Mouse (Mus musculus) forebrain, embryonic 14.5 days (tissue): ENCODE data around the gene Guk1. TPM values are rescaled to one million over a fixed set of nuclear protein-coding genes. Genes with fewer than 3 reads are reported as not detected.

Experiments
- ATAC-seq: fragments of 200-750 bp; cut with Nextera tagmentation; 2 replicates; pipeline ENCODE4 v1.8.0; 2017; ENCODE audit warnings: mild to moderate bottlenecking, moderate library complexity
- DNase-seq: peaks from one replicate; pipeline ENCODE4 v3.0.0-alpha.2; 2015; ENCODE audit warnings: low spot score
- H3K27ac ChIP-seq: fragments of 300-500 bp; sonication (generic); 2 replicates; pipeline ENCODE4 v1.5.1; 2014; ENCODE audit warnings: low read depth, mild to moderate bottlenecking, control low read depth, low read length, moderate library complexity
- H3K27me3 ChIP-seq: fragments of 300-500 bp; sonication (generic); replicated peaks from 2 replicates; pipeline ENCODE4 v1.6.1; 2014; ENCODE audit warnings: low read length, control low read depth, mixed read lengths; ENCODE audit not compliant: control insufficient read depth, insufficient read depth
- H3K36me3 ChIP-seq: fragments of 300-500 bp; sonication (generic); 2 replicates; pipeline ENCODE4 v1.6.1; 2014; ENCODE audit warnings: low read length, control low read depth; ENCODE audit not compliant: control insufficient read depth, insufficient read depth
- H3K4me1 ChIP-seq: fragments of 300-500 bp; sonication (generic); 2 replicates; pipeline ENCODE4 v1.6.1; 2014; ENCODE audit warnings: antibody characterized with exemption, low read length, control low read depth; ENCODE audit not compliant: control insufficient read depth, insufficient read depth
- H3K4me2 ChIP-seq: fragments of 300-500 bp; sonication (generic); 2 replicates; pipeline ENCODE4 v1.6.1; 2014; ENCODE audit warnings: mild to moderate bottlenecking, control low read depth, low read length
- H3K4me3 ChIP-seq: fragments of 300-500 bp; sonication (generic); 2 replicates; pipeline ENCODE4 v1.5.1; 2014; ENCODE audit warnings: low read depth, low read length, control low read depth
- H3K9ac ChIP-seq: fragments of 300-500 bp; sonication (generic); 2 replicates; pipeline ENCODE4 v1.6.1; 2014; ENCODE audit warnings: mild to moderate bottlenecking, low read length, control low read depth, moderate library complexity
- H3K9me3 ChIP-seq: fragments of 300-500 bp; sonication (generic); replicated peaks from 2 replicates; pipeline ENCODE4 v1.6.1; 2016; ENCODE audit warnings: low read length, control low read depth, mixed read lengths; ENCODE audit not compliant: control insufficient read depth
- WGBS: fragments of 180-500 bp; shearing (Covaris S2); extraction: QIAGEN DNeasy Blood & Tissue Kit; methylation state at CpG from one replicate; pipeline ENCODE4 v1.1.7; 2014; 5-methylcytosine and 5-hydroxymethylcytosine counted together
- polyA plus RNA-seq: library from polyadenylated mRNA; unstranded; fragments of >200 nt; fragmentation: Nextera tagmentation; extraction: Ambion mirVana; gene quantifications from 2 replicates; pipeline ENCODE4 v1.2.1, GENCODE M21; 2014

The Guk1 gene
- polyA plus RNA-seq, 1 experiment from 2014 or later, result 199 TPM

GRCm38 (mm10) chr11:59141772-59142370 is 50.1 kb downstream of the Guk1 start:
- H3K27ac ChIP-seq, result no peak overlapping the region
- ATAC-seq (no peak), DNase-seq (no peak)

GRCm38 (mm10) chr11:59138537-59139486 is 53.2 kb downstream of the Guk1 start:
- WGBS, result 73% methylated on average over 19 of the region's 19 CpGs
- no peak overlapping the region for H3K4me3 ChIP-seq
- no peak overlapping the region for H3K27ac ChIP-seq
- ATAC-seq, result no peak
- H3K36me3 ChIP-seq, result no peaks in the 10 kb centered on the region
- H3K27me3 ChIP-seq, result peaks cover 41% of the 10 kb centered on the region
- no peak overlapping the region for H3K4me2 ChIP-seq
- no peaks in the 10 kb centered on the region for H3K9me3 ChIP-seq
- H3K4me1 ChIP-seq, result no peaks in the 10 kb centered on the region
- H3K9ac ChIP-seq, result no peak overlapping the region
- DNase-seq, result no peak

More at GRCm38 (mm10) chr11:59141772-59142370, 50.1 kb downstream of the Guk1 start:
- H3K27me3 ChIP-seq, result peaks cover 10% of the 10 kb centered on the region; the same call in 1 of the 2 replicates
- no peaks in the 10 kb centered on the region for H3K4me1 ChIP-seq
- H3K9me3 ChIP-seq, result no peaks in the 10 kb centered on the region
- WGBS, result 12% methylated on average over 14 of the region's 14 CpGs
- no peak overlapping the region for H3K4me3 ChIP-seq
- H3K9ac ChIP-seq, result no peak overlapping the region
- 0 out of 2 replicates have a peak overlapping the region, but pooled peaks have one; percentile 23 for H3K4me2 ChIP-seq
- no peaks in the 10 kb centered on the region for H3K36me3 ChIP-seq

GRCm38 (mm10) chr11:59136994-59137706 is 54.9 kb downstream of the Guk1 start:
- no peaks in the 10 kb centered on the region for H3K4me1 ChIP-seq
- DNase-seq (no peak), ATAC-seq (no peak)
- H3K36me3 ChIP-seq, result no peaks in the 10 kb centered on the region
- H3K9ac ChIP-seq, result no peak overlapping the region
- H3K9me3 ChIP-seq, result no peaks in the 10 kb centered on the region
- H3K4me3 ChIP-seq, result no peak overlapping the region
- WGBS, result 48% methylated on average over 12 of the region's 12 CpGs
- peaks cover 48% of the 10 kb centered on the region for H3K27me3 ChIP-seq
- no peak overlapping the region for H3K4me2 ChIP-seq
- no peak overlapping the region for H3K27ac ChIP-seq

GRCm38 (mm10) chr11:59135904-59136452 is 56.0 kb downstream of the Guk1 start, which contains the start of gene Obscn:
Gene Obscn, minus strand, starts transcription at chr11:59136402.
- H3K9me3 ChIP-seq, result no peaks in the 10 kb centered on the region
- no peaks in the 10 kb centered on the region for H3K36me3 ChIP-seq
- H3K4me3 ChIP-seq, result peak within 1 kb of the TSS; percentile 13; the same call in 1 of the 2 replicates
- H3K4me2 ChIP-seq, result peak within 1 kb of the TSS; percentile 34
- no peaks in the 10 kb centered on the region for H3K4me1 ChIP-seq
- DNase-seq, result no peak
- ATAC-seq, result no peak
- H3K27me3 ChIP-seq, result peaks cover 48% of the 10 kb centered on the region
- H3K9ac ChIP-seq, result no peak within 1 kb of the TSS
- WGBS, result 20% methylated on average over 44 of the region's 44 CpGs
- H3K27ac ChIP-seq, result no peak within 1 kb of the TSS

- H3K27ac ChIP-seq, result no peak overlapping the region
- H3K27me3 ChIP-seq, result peaks cover 48% of the 10 kb centered on the region
- H3K9me3 ChIP-seq, result no peaks in the 10 kb centered on the region
- ATAC-seq (no peak), DNase-seq (no peak)
- H3K36me3 ChIP-seq, result no peaks in the 10 kb centered on the region
- no peak overlapping the region for H3K9ac ChIP-seq
- WGBS, result 10% methylated on average over 55 of the region's 55 CpGs
- H3K4me3 ChIP-seq, result peak overlapping the region; percentile 13; the same call in 1 of the 2 replicates
- peak overlapping the region; percentile 34 for H3K4me2 ChIP-seq
- no peaks in the 10 kb centered on the region for H3K4me1 ChIP-seq
Observed at GRCm38 (mm10) chr11:59135051-59135820, 56.8 kb downstream of the Guk1 start.

- H3K4me3 ChIP-seq, result no peak overlapping the region
- WGBS, result 6% methylated on average over 35 of the region's 35 CpGs
- DNase-seq (no peak), ATAC-seq (no peak)
- no peak overlapping the region for H3K9ac ChIP-seq
- no peaks in the 10 kb centered on the region for H3K4me1 ChIP-seq
- H3K36me3 ChIP-seq, result no peaks in the 10 kb centered on the region
- H3K27me3 ChIP-seq, result peaks cover 48% of the 10 kb centered on the region
- no peaks in the 10 kb centered on the region for H3K9me3 ChIP-seq
- H3K4me2 ChIP-seq, result no peak overlapping the region; the same call in 1 of the 2 replicates
- H3K27ac ChIP-seq, result no peak overlapping the region
Observed at GRCm38 (mm10) chr11:59134373-59134997, 57.5 kb downstream of the Guk1 start.
